Mouse (Mus musculus): ENCODE measurements around the gene Cln5. TPM values are rescaled to one million over a fixed set of nuclear protein-coding genes. Genes with fewer than 3 reads are reported as not detected.

The Cln5 gene
- polyA plus RNA-seq, 1 experiment from 2014 or later, result 29.7 TPM

DNA sequence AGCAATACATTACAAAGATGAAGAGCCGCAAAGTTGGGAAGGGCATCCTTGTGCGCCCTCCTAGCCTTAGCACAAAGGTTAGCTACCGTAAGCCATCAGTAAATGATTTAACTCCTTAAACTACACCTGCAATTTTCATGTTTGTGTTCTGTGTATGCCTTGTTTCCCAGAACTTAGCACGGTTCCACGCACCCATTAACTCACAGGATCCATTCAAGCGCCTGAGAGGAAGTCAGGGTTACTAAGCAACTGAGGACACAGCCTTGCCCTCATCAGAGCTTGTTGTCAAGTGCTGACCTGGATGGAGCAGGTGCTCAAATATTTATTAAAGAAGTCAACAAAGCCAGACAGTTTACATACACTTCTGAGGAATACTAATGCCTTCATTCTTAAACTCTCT lies 32.2 kb downstream of the Cln5 start:
- no peaks in the 10 kb centered on the region for H3K36me3 ChIP-seq
- no peaks in the 10 kb centered on the region for H3K27me3 ChIP-seq (ENCODE audit: low read depth, poor library complexity, severe bottlenecking)
- WGBS, result 73% methylated on average over 6 of the region's 6 CpGs

GRCm38 (mm10) chr14:103102731-103103335 lies 32.8 kb downstream of the Cln5 start:
- H3K27ac ChIP-seq (replicated peaks), result no peak overlapping the region

More for the DNA sequence above, 32.2 kb downstream of the Cln5 start:
- no peak for DNase-seq (ENCODE audit: low spot score)
- Histone ChIP-seq H3K27ac (replicated peaks) (no peak overlapping the region), H3K9me3 (replicated peaks) (no peaks in the 10 kb centered on the region), H3K4me1 (peaks cover 20% of the 10 kb centered on the region), H3K4me3 (no peak overlapping the region)

DNA sequence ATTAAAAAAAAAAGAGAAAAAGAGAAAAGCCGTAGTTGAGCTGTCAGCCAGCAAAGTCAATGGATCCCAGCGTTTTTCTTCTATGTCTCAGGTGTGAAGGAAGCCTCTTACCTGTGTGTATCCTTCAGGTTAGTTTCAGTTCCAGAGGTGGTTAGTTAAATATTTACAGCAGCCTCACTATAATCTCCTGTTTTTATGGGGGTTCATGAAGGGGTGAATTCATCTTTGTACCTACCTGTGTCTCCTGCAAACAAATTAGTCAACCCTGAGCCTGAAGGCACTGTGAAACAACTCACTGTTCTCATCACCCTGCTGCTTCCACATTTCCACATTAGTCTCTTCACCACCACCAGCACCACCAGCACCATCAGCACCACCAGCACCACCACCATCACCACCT lies 36.3 kb downstream of the Cln5 start:
- 96% methylated on average over 2 of the region's 2 CpGs for WGBS
- DNase-seq (ENCODE audit: low spot score), result no peak
- Histone ChIP-seq H3K27ac (replicated peaks) (no peak overlapping the region), H3K27me3 (ENCODE audit: low read depth, poor library complexity, severe bottlenecking) (no peaks in the 10 kb centered on the region), H3K36me3 (peaks cover 3% of the 10 kb centered on the region; the same call in 1 of the 2 replicates), H3K4me3 (no peak overlapping the region), H3K9me3 (replicated peaks) (no peaks in the 10 kb centered on the region), H3K4me1 (peaks cover 11% of the 10 kb centered on the region)

More at GRCm38 (mm10) chr14:103102731-103103335, 32.8 kb downstream of the Cln5 start:
- no peaks in the 10 kb centered on the region for H3K9me3 ChIP-seq (replicated peaks)
- no peaks in the 10 kb centered on the region for H3K36me3 ChIP-seq
- no peak for DNase-seq (ENCODE audit: low spot score)
- WGBS, result 86% methylated on average over 10 of the region's 10 CpGs
- H3K4me3 ChIP-seq, result no peak overlapping the region
- peaks cover 14% of the 10 kb centered on the region for H3K4me1 ChIP-seq
- H3K27me3 ChIP-seq (ENCODE audit: low read depth, poor library complexity, severe bottlenecking), result no peaks in the 10 kb centered on the region

DNA sequence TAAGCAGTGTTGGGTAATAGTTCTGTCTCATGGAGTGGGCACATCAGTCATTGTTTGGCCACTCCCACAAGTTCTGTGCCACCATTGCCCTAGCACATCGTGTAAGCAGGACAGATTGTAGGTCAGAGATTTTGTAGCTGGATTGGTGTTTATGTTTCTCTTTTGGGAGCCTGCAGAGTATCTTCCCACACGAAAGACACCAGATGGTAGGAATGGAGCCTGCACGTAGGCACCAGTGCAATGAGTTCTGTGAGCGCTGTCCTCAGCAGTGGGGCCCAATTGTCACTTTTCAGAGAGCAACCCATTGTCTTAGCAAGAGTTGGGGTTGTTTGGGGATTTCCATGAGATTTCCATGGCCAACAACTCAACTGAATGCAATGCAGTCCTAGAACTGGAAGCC lies 40.0 kb downstream of the Cln5 start:
- no peaks in the 10 kb centered on the region for H3K4me1 ChIP-seq
- H3K27ac ChIP-seq (replicated peaks), result no peak overlapping the region
- 89% methylated on average over 4 of the region's 4 CpGs for WGBS
- H3K36me3 ChIP-seq, result peaks cover 31% of the 10 kb centered on the region
- no peaks in the 10 kb centered on the region for H3K9me3 ChIP-seq (replicated peaks)
- no peak for DNase-seq (ENCODE audit: low spot score)
- H3K27me3 ChIP-seq (ENCODE audit: low read depth, poor library complexity, severe bottlenecking), result no peaks in the 10 kb centered on the region
- no peak overlapping the region for H3K4me3 ChIP-seq

DNA sequence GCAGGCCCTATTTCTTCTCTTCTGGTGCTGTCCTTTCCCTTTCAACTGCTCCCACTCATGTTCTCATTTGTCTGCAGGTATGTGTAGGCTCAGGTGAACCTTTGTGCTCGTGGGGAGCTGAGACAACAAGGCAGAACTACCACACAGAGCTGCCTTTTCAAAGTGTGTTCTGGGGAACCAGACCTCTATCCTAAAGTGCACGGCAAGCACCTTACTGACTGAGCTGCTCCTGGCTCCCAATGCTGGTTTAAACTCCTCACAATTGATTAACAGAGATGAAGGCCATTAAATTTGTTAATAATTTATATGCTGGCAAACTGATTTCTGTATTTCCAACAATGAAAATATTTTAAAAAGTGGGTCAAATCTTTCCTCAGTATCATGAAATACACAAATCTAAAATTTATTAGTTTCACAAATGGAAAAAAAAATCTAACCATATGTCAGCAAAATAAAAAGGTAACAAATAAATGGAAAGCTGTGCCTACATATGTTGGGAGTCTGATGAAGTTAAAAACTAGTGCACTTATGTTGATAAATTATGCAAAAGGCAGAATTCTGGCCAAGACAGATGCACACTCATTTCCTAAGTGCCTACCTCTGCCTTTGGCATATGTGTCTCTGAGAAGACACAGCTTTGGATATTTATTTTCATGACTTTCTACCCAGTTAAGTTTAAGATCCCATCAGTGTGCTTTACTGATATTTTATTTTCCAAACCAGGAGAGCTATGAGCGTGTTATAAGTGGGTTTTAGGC lies 42.8 kb downstream of the Cln5 start:
- no peak overlapping the region for H3K4me3 ChIP-seq
- no peaks in the 10 kb centered on the region for H3K27me3 ChIP-seq (ENCODE audit: low read depth, poor library complexity, severe bottlenecking)
- H3K4me1 ChIP-seq, result no peaks in the 10 kb centered on the region
- H3K9me3 ChIP-seq (replicated peaks), result no peaks in the 10 kb centered on the region
- H3K36me3 ChIP-seq, result peaks cover 59% of the 10 kb centered on the region
- H3K27ac ChIP-seq (replicated peaks), result no peak overlapping the region
- DNase-seq (ENCODE audit: low spot score), result no peak
- WGBS, result 92% methylated on average over 3 of the region's 3 CpGs

DNA sequence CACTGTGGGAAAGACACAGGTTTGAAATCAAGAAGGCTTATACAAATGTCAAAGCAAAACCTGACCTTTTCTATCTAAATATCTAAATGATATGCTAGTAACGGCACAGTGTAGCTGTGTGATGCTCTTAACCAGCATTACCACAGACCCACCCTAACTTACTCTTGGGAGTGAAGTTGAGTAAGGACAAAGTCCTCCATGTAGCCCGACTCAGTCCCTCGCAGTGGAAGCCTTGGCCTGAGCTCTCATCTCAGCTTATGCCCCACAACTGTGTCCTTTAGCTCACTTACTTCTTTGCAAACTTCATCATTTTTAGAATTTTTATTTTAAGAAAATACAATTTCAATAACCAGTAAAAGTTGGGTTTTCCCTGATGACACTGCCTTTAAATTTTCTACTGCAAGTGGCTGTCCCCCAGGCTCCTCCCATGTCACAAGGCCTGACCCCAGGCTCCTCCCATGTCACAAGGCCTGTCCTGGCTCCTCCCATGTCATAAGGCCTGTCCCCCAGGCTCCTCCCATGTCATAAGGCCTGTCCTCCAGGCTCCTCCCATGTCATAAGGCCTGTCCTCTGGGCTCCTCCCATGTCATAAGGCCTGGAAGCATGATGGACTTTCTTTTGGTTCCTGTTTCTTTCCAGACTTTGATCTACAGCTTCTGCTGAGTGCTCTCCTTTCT lies 45.1 kb downstream of the Cln5 start:
- Histone ChIP-seq H3K36me3 (peaks cover 78% of the 10 kb centered on the region), H3K9me3 (replicated peaks) (no peaks in the 10 kb centered on the region), H3K27me3 (ENCODE audit: low read depth, poor library complexity, severe bottlenecking) (no peaks in the 10 kb centered on the region), H3K4me3 (no peak overlapping the region), H3K4me1 (no peaks in the 10 kb centered on the region), H3K27ac (replicated peaks) (no peak overlapping the region)
- WGBS, result 93% methylated on average over 3 of the region's 3 CpGs
- DNase-seq (ENCODE audit: low spot score), result no peak

GRCm38 (mm10) chr14:103125756-103126155 lies 55.7 kb downstream of the Cln5 start:
- Histone ChIP-seq H3K4me3 (no peak overlapping the region), H3K4me1 (no peaks in the 10 kb centered on the region), H3K9me3 (replicated peaks) (no peaks in the 10 kb centered on the region), H3K27ac (replicated peaks) (no peak overlapping the region), H3K36me3 (peaks cover 82% of the 10 kb centered on the region), H3K27me3 (ENCODE audit: low read depth, poor library complexity, severe bottlenecking) (no peaks in the 10 kb centered on the region)
- no peak for DNase-seq (ENCODE audit: low spot score)
- 89% methylated on average over 6 of the region's 6 CpGs for WGBS

Other genes starting within 250 kb of the Cln5 start
- gene Kctd12, start 87.6 kb upstream of the Cln5 start, polyA plus RNA-seq (2016; fragmentation: Nextera tagmentation; extraction: Ambion mirVana), result 5.6 and 6.0 TPM in 2 replicates
- not detected in 2 replicates for gene Acod1, start 23.2 kb upstream of the Cln5 start, polyA plus RNA-seq (2016; fragmentation: Nextera tagmentation; extraction: Ambion mirVana)
- 13.8 and 16.4 TPM in 2 replicates for gene Fbxl3, start 29.4 kb downstream of the Cln5 start, polyA plus RNA-seq (2016; fragmentation: Nextera tagmentation; extraction: Ambion mirVana)

Data from midbrain, embryonic 10.5 days (tissue).